Mouse (Mus musculus) G1E-ER4 (cell line): Measurements from ENCODE around the gene Hbs1l. TPM values are rescaled to one million over a fixed set of nuclear protein-coding genes. Genes with fewer than 3 reads are reported as not detected.
A peak's percentile ranks its signal among the peaks of the same experiment; 100 is the strongest.

ENCODE experiments used
- GATA1 ChIP-seq: IDR thresholded peaks from one replicate; pipeline ENCODE4 v1.8.0; 2012; ENCODE audit warnings: low read length, inconsistent platforms
- polyA plus RNA-seq: library from polyadenylated mRNA; stranded (reverse); fragments of >175 nt; gene quantifications from 2 replicates; pipeline ENCODE4 v1.2.3, GENCODE M21; 2012

Hbs1l gene
- polyA plus RNA-seq, 1 experiment: 170 TPM

GRCm38 (mm10) chr10:21287243-21288127, 8.3 kb upstream of the Hbs1l start:
- TF ChIP-seq GATA1: no peak

- no peak for TF ChIP-seq GATA1
Measured at GRCm38 (mm10) chr10:21291228-21291627, 4.6 kb upstream of the Hbs1l start.

- TF ChIP-seq GATA1: no peak
Measured at GRCm38 (mm10) chr10:21294217-21294616, 1.6 kb upstream of the Hbs1l start.

GRCm38 (mm10) chr10:21295397-21295758, 401 bp upstream of the Hbs1l start:
- no peak for TF ChIP-seq GATA1

GRCm38 (mm10) chr10:21298972-21299371, 3.2 kb downstream of the Hbs1l start:
- TF ChIP-seq GATA1: no peak

- no peak for TF ChIP-seq GATA1
Measured at GRCm38 (mm10) chr10:21301822-21302221, 6.0 kb downstream of the Hbs1l start.

GRCm38 (mm10) chr10:21304672-21305632, 9.2 kb downstream of the Hbs1l start:
- TF ChIP-seq GATA1: no peak

GRCm38 (mm10) chr10:21313732-21314131, 18.0 kb downstream of the Hbs1l start:
- no peak for TF ChIP-seq GATA1

GRCm38 (mm10) chr10:21316123-21316522, 20.3 kb downstream of the Hbs1l start:
- TF ChIP-seq GATA1: no peak

- TF ChIP-seq GATA1: no peak
Measured at GRCm38 (mm10) chr10:21318250-21318649, 22.5 kb downstream of the Hbs1l start.

- no peak for TF ChIP-seq GATA1
Measured at GRCm38 (mm10) chr10:21318996-21319395, 23.2 kb downstream of the Hbs1l start.

- no peak for TF ChIP-seq GATA1
Measured at GRCm38 (mm10) chr10:21320601-21321000, 24.8 kb downstream of the Hbs1l start.

GRCm38 (mm10) chr10:21326352-21326751, 30.6 kb downstream of the Hbs1l start:
- no peak for TF ChIP-seq GATA1

- TF ChIP-seq GATA1: no peak
Measured at GRCm38 (mm10) chr10:21327605-21328135, 31.9 kb downstream of the Hbs1l start.

- peak; percentile 32 for TF ChIP-seq GATA1
Measured at GRCm38 (mm10) chr10:21334349-21335105, 38.7 kb downstream of the Hbs1l start.

- no peak for TF ChIP-seq GATA1
Measured at GRCm38 (mm10) chr10:21335534-21335933, 39.8 kb downstream of the Hbs1l start.
